Mouse (Mus musculus) ES-Bruce4 (cell line): ENCODE data around the gene Gnptab. TPM values are rescaled to one million over a fixed set of nuclear protein-coding genes. Genes with fewer than 3 reads are reported as not detected.

ENCODE experiments used
- H3K27ac ChIP-seq: 2 replicates; pipeline ENCODE4 v1.5.1; 2012; ENCODE audit warnings: low read length, inconsistent platforms; ENCODE audit not compliant: insufficient read depth
- H3K27me3 ChIP-seq: 2 replicates; pipeline ENCODE4 v1.6.1; 2012; ENCODE audit warnings: mild to moderate bottlenecking, low read length, inconsistent platforms; ENCODE audit not compliant: control insufficient read depth, poor library complexity, insufficient read depth, severe bottlenecking
- H3K36me3 ChIP-seq: 2 replicates; pipeline ENCODE4 v1.6.1; 2012; ENCODE audit warnings: inconsistent platforms, mild to moderate bottlenecking, low read length, moderate library complexity; ENCODE audit not compliant: control insufficient read depth, poor library complexity, insufficient read depth, severe bottlenecking
- H3K4me1 ChIP-seq: one replicate; pipeline ENCODE4 v1.8.1; 2011; ENCODE audit warnings: low read length; ENCODE audit not compliant: control insufficient read depth, insufficient read depth
- H3K4me3 ChIP-seq: 2 replicates; pipeline ENCODE4 v1.5.1; 2011; ENCODE audit warnings: low read depth, mild to moderate bottlenecking, low read length
- H3K9ac ChIP-seq: 2 replicates; pipeline ENCODE4 v1.6.1; 2012; ENCODE audit warnings: low read depth, mild to moderate bottlenecking, inconsistent platforms; ENCODE audit not compliant: poor library complexity, severe bottlenecking
- H3K9me3 ChIP-seq: replicated peaks from 2 replicates; pipeline ENCODE4 v1.6.1; 2012; ENCODE audit warnings: mild to moderate bottlenecking, low read length, inconsistent platforms; ENCODE audit not compliant: control insufficient read depth, poor library complexity, insufficient read depth, severe bottlenecking
- CTCF ChIP-seq: IDR thresholded peaks from one replicate; pipeline ENCODE4 v1.8.1; 2011; ENCODE audit warnings: low read depth, low read length
- EP300 ChIP-seq: IDR thresholded peaks from 2 replicates; pipeline ENCODE4 v1.6.1; 2011; ENCODE audit warnings: low read depth, low read length; ENCODE audit not compliant: insufficient read depth
- POLR2A ChIP-seq: IDR thresholded peaks from one replicate; pipeline ENCODE4 v1.8.1; 2011; ENCODE audit warnings: low read length; ENCODE audit not compliant: insufficient read depth
- polyA plus RNA-seq: library from polyadenylated mRNA; stranded (reverse); fragments of >200 nt; gene quantifications from 2 replicates; pipeline ENCODE4 v1.2.4, GENCODE M21; 2011; ENCODE audit warnings: low read depth; ENCODE audit not compliant: missing spikeins, insufficient read depth, insufficient read length

Gene Gnptab
- polyA plus RNA-seq, 1 experiment, result 21.2 TPM

GRCm38 (mm10) chr10:88385758-88386157 lies 6.8 kb downstream of the Gnptab start:
- Histone ChIP-seq H3K27ac (no peak overlapping the region), H3K9ac (no peak overlapping the region), H3K9me3 (no peaks in the 10 kb centered on the region), H3K4me1 (no peaks in the 10 kb centered on the region), H3K27me3 (no peaks in the 10 kb centered on the region), H3K36me3 (no peaks in the 10 kb centered on the region), H3K4me3 (no peak overlapping the region)
- TF ChIP-seq EP300, result no peak
- no peak for TF ChIP-seq CTCF
- TF ChIP-seq POLR2A, result no peak

GRCm38 (mm10) chr10:88386251-88386650 lies 7.3 kb downstream of the Gnptab start:
- Histone ChIP-seq H3K4me1 (no peaks in the 10 kb centered on the region), H3K27ac (no peak overlapping the region), H3K9ac (no peak overlapping the region), H3K4me3 (no peak overlapping the region), H3K27me3 (no peaks in the 10 kb centered on the region), H3K9me3 (no peaks in the 10 kb centered on the region), H3K36me3 (no peaks in the 10 kb centered on the region)
- TF ChIP-seq CTCF (no peak), POLR2A (no peak), EP300 (no peak)

- Histone ChIP-seq H3K27ac (no peak overlapping the region), H3K36me3 (no peaks in the 10 kb centered on the region), H3K4me3 (no peak overlapping the region), H3K4me1 (no peaks in the 10 kb centered on the region), H3K27me3 (no peaks in the 10 kb centered on the region), H3K9ac (no peak overlapping the region), H3K9me3 (no peaks in the 10 kb centered on the region)
- no peak for TF ChIP-seq CTCF
- no peak for TF ChIP-seq EP300
- no peak for TF ChIP-seq POLR2A
Observed at GRCm38 (mm10) chr10:88389576-88389975, 10.6 kb downstream of the Gnptab start.

GRCm38 (mm10) chr10:88390096-88390790 lies 11.3 kb downstream of the Gnptab start:
- TF ChIP-seq POLR2A, result no peak
- no peak for TF ChIP-seq EP300
- no peak for TF ChIP-seq CTCF
- H3K4me1 ChIP-seq, result no peaks in the 10 kb centered on the region
- H3K9me3 ChIP-seq, result no peaks in the 10 kb centered on the region
- H3K27ac ChIP-seq, result no peak overlapping the region
- H3K4me3 ChIP-seq, result no peak overlapping the region
- H3K9ac ChIP-seq, result no peak overlapping the region
- no peaks in the 10 kb centered on the region for H3K27me3 ChIP-seq
- H3K36me3 ChIP-seq, result no peaks in the 10 kb centered on the region

GRCm38 (mm10) chr10:88391495-88391894 lies 12.6 kb downstream of the Gnptab start:
- Histone ChIP-seq H3K27ac (no peak overlapping the region), H3K36me3 (no peaks in the 10 kb centered on the region), H3K9me3 (no peaks in the 10 kb centered on the region), H3K4me3 (no peak overlapping the region), H3K4me1 (no peaks in the 10 kb centered on the region), H3K27me3 (no peaks in the 10 kb centered on the region), H3K9ac (no peak overlapping the region)
- TF ChIP-seq POLR2A (no peak), CTCF (no peak), EP300 (no peak)

GRCm38 (mm10) chr10:88392181-88392847 lies 13.4 kb downstream of the Gnptab start:
- Histone ChIP-seq H3K4me1 (no peaks in the 10 kb centered on the region), H3K9me3 (no peaks in the 10 kb centered on the region), H3K27me3 (no peaks in the 10 kb centered on the region), H3K9ac (no peak overlapping the region), H3K36me3 (no peaks in the 10 kb centered on the region), H3K4me3 (no peak overlapping the region), H3K27ac (no peak overlapping the region)
- no peak for TF ChIP-seq POLR2A
- TF ChIP-seq EP300, result no peak
- no peak for TF ChIP-seq CTCF
